8 mouse cellular contexts compared by ENCODE assay signal in genomic region chr3:144719901-144720747, GRCm38 (mm10). TPM values are rescaled to one million over a fixed set of nuclear protein-coding genes. Genes with fewer than 3 reads are reported as not detected.
A peak's percentile ranks its signal among the peaks of the same experiment; 100 is the strongest.
DNase-seq lines count a peak whose midpoint lies in the region; ATAC-seq and TF ChIP-seq lines count a peak whose summit lies in the region.

Gene Sh3glb1 (minus strand): TSS chr3:144720335.

- peak within 1 kb of the TSS; percentile 78 for H3K4me2 ChIP-seq in forebrain, embryonic 15.5 days (replicated peaks)

- intact Hi-C loops in heart, postnatal 25 days (cut with DNase I): loop anchor here (2.0 to 10.0 kb wide), 5 partner anchors 27 to 515 kb away; partner anchors contain the start of genes Hs2st1, Lmo4 and Selenof

- ATAC-seq in forebrain, embryonic 15.5 days (replicated peaks): peak; percentile 90
- ATAC-seq in neutrophil, adult 5-6 weeks (ENCODE audit: extremely low read depth, insufficient number of reproducible peaks, low FRiP score, poor library complexity, severe bottlenecking): peak; percentile 86

- 0 out of 2 replicates have a peak, but pooled peaks have one; percentile 19 for TF ChIP-seq POLR2A in lung, adult 2 months (IDR thresholded peaks at IDR 0.05; ENCODE audit: borderline replicate concordance, extremely low read depth, low read depth, low read length)

- 1% methylated on average over 76 of the region's 98 CpGs for WGBS in forebrain, embryonic 15.5 days
- 1% methylated on average over 76 of the region's 98 CpGs for WGBS in lung, adult 2 months

- peak; percentile 80 for DNase-seq in ES-CJ7 (ENCODE audit: low read depth, low spot score)
- peak; percentile 96 for DNase-seq in cerebellum, adult 11 months
- DNase-seq in heart, postnatal 25 days (ENCODE audit: low spot score): peak; percentile 90
- peak; percentile 94 to 98 for DNase-seq in layer of hippocampus, adult 18-20 months (ENCODE audit: low spot score in 2 of 2)
- peak; percentile 99 for DNase-seq in lung, adult 2 months
- peak; percentile 85 for DNase-seq in thymus, adult 18-20 months

- no peaks in the 10 kb centered on the region for H3K9me3 ChIP-seq in forebrain, embryonic 15.5 days

- TF ChIP-seq CTCF in lung, adult 2 months (IDR thresholded peaks at IDR 0.05; ENCODE audit: insufficient read depth, low read length): peak; percentile 77

- peak within 1 kb of the TSS; percentile 68 for H3K4me3 ChIP-seq in forebrain, embryonic 15.5 days
- H3K4me3 ChIP-seq in lung, adult 2 months (replicated peaks; ENCODE audit: extremely low read depth, low read depth, low read length): peak within 1 kb of the TSS; percentile 94

- no peaks in the 10 kb centered on the region for H3K27me3 ChIP-seq in forebrain, embryonic 15.5 days

- no peaks in the 10 kb centered on the region for H3K36me3 ChIP-seq in forebrain, embryonic 15.5 days

- peak within 1 kb of the TSS; percentile 97 for H3K27ac ChIP-seq in forebrain, embryonic 15.5 days (replicated peaks)

- peaks cover 39% of the 10 kb centered on the region for H3K4me1 ChIP-seq in forebrain, embryonic 15.5 days
- H3K4me1 ChIP-seq in lung, adult 2 months (ENCODE audit: control insufficient read depth, insufficient read depth, low read length): peaks cover 16% of the 10 kb centered on the region

- peak within 1 kb of the TSS; percentile 75 for H3K9ac ChIP-seq in forebrain, embryonic 15.5 days (replicated peaks)

RNA-seq across cellular contexts. Expression of gene Sh3glb1, which starts in this region (rescaled TPM):
- polyA plus RNA-seq in forebrain, embryonic 15.5 days (2015; fragmentation: Nextera tagmentation; extraction: Ambion mirVana): 92.1 and 96.7 TPM in 2 replicates
- total RNA-seq in heart, postnatal 25 days (2021): 100 to 1,000 TPM; 330 to 353 TPM
- 10 to 100 TPM; 53.0 to 54.0 TPM for total RNA-seq in layer of hippocampus, adult 18-20 months (2021)
- 26.2 and 26.5 TPM in 2 replicates for polyA plus RNA-seq in lung, adult 2 months (2012; rRNA removed)
- total RNA-seq in neutrophil, adult 5-6 weeks (2017): 189 and 211 TPM in 2 replicates

Comparison
In these comparisons a context has a peak if more than half of its experiments do, and no peak if none do; other contexts are left out.
1. Peak in every context shown above with its lines: DNase-seq, ATAC-seq, H3K4me3 ChIP-seq and H3K27ac ChIP-seq.